Mouse (Mus musculus): ENCODE data around the gene Mrpl9. TPM values are rescaled to one million over a fixed set of nuclear protein-coding genes. Genes with fewer than 3 reads are reported as not detected.

The Mrpl9 gene
- total RNA-seq, 2 experiments from 2014 or later: 30.0 to 33.8 TPM

Other genes with a start within 250 kb of the Mrpl9 start
- gene Gm5286, start 246.6 kb upstream of the Mrpl9 start, total RNA-seq (2021): not detected
- not detected for gene Gm4778, start 179.3 kb upstream of the Mrpl9 start, total RNA-seq (2021)
- gene Them4, start 133.2 kb upstream of the Mrpl9 start, total RNA-seq (2021): 1 to 10 TPM; 6.7 TPM
- gene Them5, start 101.2 kb upstream of the Mrpl9 start, total RNA-seq (2021): not detected
- gene C2cd4d, start 80.9 kb upstream of the Mrpl9 start, total RNA-seq (2021): not detected
- gene Rorc, start 70.5 kb upstream of the Mrpl9 start, total RNA-seq (2021): 100 to 1,000 TPM in 1 of 2 experiments, 10 to 100 TPM in 1; 99.4 to 107 TPM
- under 1 TPM; 0.25 to 0.28 TPM for gene Lingo4, start 44.8 kb upstream of the Mrpl9 start, total RNA-seq (2021)
- 1 to 10 TPM; 5.2 to 7.0 TPM for gene Tdrkh, start 30.0 kb upstream of the Mrpl9 start, total RNA-seq (2021)
- gene Oaz3, start 597 bp downstream of the Mrpl9 start, total RNA-seq (2021): not detected
- not detected for gene Celf3, start 35.0 kb downstream of the Mrpl9 start, total RNA-seq (2021)
- 10 to 100 TPM; 12.9 to 13.0 TPM for gene Riiad1, start 37.0 kb downstream of the Mrpl9 start, total RNA-seq (2021)
- gene Snx27, start 139.4 kb downstream of the Mrpl9 start, total RNA-seq (2021): 10 to 100 TPM; 32.5 to 38.7 TPM
- not detected for gene Gm10972, start 199.8 kb downstream of the Mrpl9 start, total RNA-seq (2021)
- gene Tuft1, start 215.6 kb downstream of the Mrpl9 start, total RNA-seq (2021): under 1 TPM; 0.85 to 0.94 TPM